Comparison of ENCODE assay signal across 9 mouse cellular contexts in genomic region chr17:63467866-63468265, GRCm38 (mm10). TPM values are rescaled to one million over a fixed set of nuclear protein-coding genes. Genes with fewer than 3 reads are reported as not detected.
DNase-seq lines count a peak whose midpoint lies in the region; ATAC-seq and TF ChIP-seq lines count a peak whose summit lies in the region.
"Had no signal": no experiment of that assay in that cellular context is flagged by ENCODE, and none has a peak within 500 bp of the region (broad histone marks: within the 10 kb centered on the region; RNA-seq: fewer than 3 reads in every experiment).

No protein-coding gene starts in this region.

- no peak overlapping the region for H3K9ac ChIP-seq in kidney, postnatal 0 days (ENCODE audit: low read depth, low read length)
- no peak overlapping the region for H3K9ac ChIP-seq in liver, postnatal 0 days (replicated peaks)
- H3K9ac ChIP-seq: heart, embryonic 15.5 days had no signal

- H3K36me3 ChIP-seq in kidney, postnatal 0 days (ENCODE audit: insufficient read depth, low read length) = peaks cover 4% of the 10 kb centered on the region; the same call in 1 of the 2 replicates
- H3K36me3 ChIP-seq in liver, postnatal 0 days (replicated peaks; ENCODE audit: insufficient read depth, low read length) = no peaks in the 10 kb centered on the region; the same call in 1 of the 2 replicates
- H3K36me3 ChIP-seq: heart, embryonic 15.5 days had no signal

- WGBS in kidney, postnatal 0 days = 6% methylated on average over 6 of the region's 6 CpGs
- WGBS in liver, postnatal 0 days (ENCODE audit: insufficient replicate concordance) = 9% methylated on average over 6 of the region's 6 CpGs

- no peaks in the 10 kb centered on the region for H3K9me3 ChIP-seq in kidney, postnatal 0 days (replicated peaks; ENCODE audit: low read length)
- H3K9me3 ChIP-seq in liver, postnatal 0 days (ENCODE audit: low read length) = no peaks in the 10 kb centered on the region
- H3K9me3 ChIP-seq: heart, embryonic 15.5 days had no signal

- no peak overlapping the region for H3K4me3 ChIP-seq in gastrocnemius, adult 2 months
- H3K4me3 ChIP-seq in kidney, postnatal 0 days (replicated peaks; ENCODE audit: low read depth, low read length) = no peak overlapping the region
- no peak overlapping the region for H3K4me3 ChIP-seq in liver, postnatal 0 days (ENCODE audit: low read depth, low read length)
- H3K4me3 ChIP-seq: heart, embryonic 15.5 days had no signal

- H3K27me3 ChIP-seq in kidney, postnatal 0 days (ENCODE audit: insufficient read depth, low read length) = no peaks in the 10 kb centered on the region
- H3K27me3 ChIP-seq in liver, postnatal 0 days (ENCODE audit: insufficient read depth, low read length) = no peaks in the 10 kb centered on the region
- H3K27me3 ChIP-seq: heart, embryonic 15.5 days had no signal

- TF ChIP-seq EP300 in liver, postnatal 0 days (IDR thresholded peaks at IDR 0.05; ENCODE audit: low read depth) = no peak

- no peak for ATAC-seq in kidney, postnatal 0 days (replicated peaks; ENCODE audit: low FRiP score, low read depth)
- no peak for ATAC-seq in liver, postnatal 0 days
- ATAC-seq in neutrophil, adult 5-6 weeks (ENCODE audit: extremely low read depth, insufficient number of reproducible peaks, low FRiP score, poor library complexity, severe bottlenecking) = peak; percentile 86

- H3K4me2 ChIP-seq in kidney, postnatal 0 days (ENCODE audit: low read length) = no peak overlapping the region
- no peak overlapping the region for H3K4me2 ChIP-seq in liver, postnatal 0 days (ENCODE audit: low read depth, low read length)

- peak; percentile 92 for TF ChIP-seq CTCF in gastrocnemius, adult 2 months (IDR thresholded peaks at IDR 0.05)
- peak; percentile 90 for TF ChIP-seq CTCF in kidney, postnatal 0 days (IDR thresholded peaks at IDR 0.05; ENCODE audit: low read depth)
- TF ChIP-seq CTCF in liver, postnatal 0 days (IDR thresholded peaks at IDR 0.05; ENCODE audit: low read depth) = peak; percentile 88

- no peak overlapping the region for H3K27ac ChIP-seq in gastrocnemius, adult 2 months
- H3K27ac ChIP-seq in kidney, postnatal 0 days = no peak overlapping the region
- no peak overlapping the region for H3K27ac ChIP-seq in liver, postnatal 0 days (ENCODE audit: low read depth)

- H3K4me1 ChIP-seq in kidney, postnatal 0 days (replicated peaks; ENCODE audit: insufficient read depth, low read length) = no peaks in the 10 kb centered on the region
- no peaks in the 10 kb centered on the region for H3K4me1 ChIP-seq in liver, postnatal 0 days (ENCODE audit: insufficient read depth)

- peak; percentile 79 for DNase-seq in CD4-positive, CD25-positive, alpha-beta regulatory T cell, adult 2 months (ENCODE audit: low read depth, low spot score)
- peak; percentile 50 for DNase-seq in T-cell, adult 2 months (ENCODE audit: low spot score)
- DNase-seq in cerebellum, postnatal 25 days = peak; percentile 60 to 76
- peak; percentile 68 for DNase-seq in gastrocnemius, adult 2 months
- peak; percentile 85 for DNase-seq in kidney, postnatal 0 days (ENCODE audit: low spot score)
- DNase-seq in liver, postnatal 0 days = peak; percentile 61
- peak; percentile 67 for DNase-seq in thymus, postnatal 4 days

- intact Hi-C loops in gastrocnemius, adult 2 months (cut with DNase I) = loop anchor here (2.0 to 10.0 kb wide), 4 partner anchors 31 to 586 kb away; partner anchors contain the start of gene Efna5

RNA-seq across cellular contexts. Expression of gene Fbxl17, which starts 32.0 kb away (rescaled TPM):
- total RNA-seq in gastrocnemius, adult 2 months (2021) = 10 to 100 TPM; 46.3 to 49.5 TPM
- polyA plus RNA-seq in kidney, postnatal 0 days (2015; fragmentation: Nextera tagmentation; extraction: Ambion mirVana) = 6.5 and 9.0 TPM in 2 replicates
- polyA plus RNA-seq in liver, postnatal 0 days (2015; fragmentation: Nextera tagmentation; extraction: Ambion mirVana) = 3.3 and 5.0 TPM in 2 replicates
- 10.3 and 17.1 TPM in 2 replicates for total RNA-seq in neutrophil, adult 5-6 weeks (2017)
